Mouse (Mus musculus): ENCODE measurements around the gene Gm9125. TPM values are rescaled to one million over a fixed set of nuclear protein-coding genes. Genes with fewer than 3 reads are reported as not detected.
A peak's percentile ranks its signal among the peaks of the same experiment; 100 is the strongest.
"Not testable (repeated sequence)": the region's sequence is repeated elsewhere in the genome, so short reads cannot be mapped to it uniquely, and the experiment has no call there.

Gm9125 gene
- not detected in 2 replicates for polyA plus RNA-seq (2015; fragmentation: Nextera tagmentation; extraction: Ambion mirVana)

GRCm38 (mm10) chr3:94054785-94055184, at the start of gene Gm9125:
Gene Gm9125, minus strand, starts transcription at chr3:94054885.
- H3K4me2 ChIP-seq; ATAC-seq (ENCODE audit: insufficient read depth, low FRiP score, low read depth); H3K9ac ChIP-seq; H3K4me3 ChIP-seq (replicated peaks); H3K36me3 ChIP-seq; H3K27me3 ChIP-seq (replicated peaks); H3K4me1 ChIP-seq; H3K27ac ChIP-seq; H3K9me3 ChIP-seq: not testable (repeated sequence)
- 70% methylated on average over 2 of the region's 3 CpGs for whole genome bisulfite sequencing

GRCm38 (mm10) chr3:94072544-94072943, 17.9 kb upstream of the Gm9125 start, which contains the start of gene Gm10697:
Gene Gm10697, minus strand, starts transcription at chr3:94072644.
- not testable (repeated sequence) for H3K4me1 ChIP-seq; H3K4me3 ChIP-seq (replicated peaks); ATAC-seq (ENCODE audit: insufficient read depth, low FRiP score, low read depth); H3K4me2 ChIP-seq; H3K36me3 ChIP-seq; H3K27me3 ChIP-seq (replicated peaks); H3K27ac ChIP-seq; H3K9me3 ChIP-seq; H3K9ac ChIP-seq
- 64% methylated on average over 1 of the region's 3 CpGs for WGBS

- H3K27ac ChIP-seq; H3K36me3 ChIP-seq; H3K4me2 ChIP-seq; H3K27me3 ChIP-seq (replicated peaks); H3K9ac ChIP-seq; H3K4me3 ChIP-seq (replicated peaks); H3K9me3 ChIP-seq; H3K4me1 ChIP-seq: not testable (repeated sequence)
- peak; percentile 27; the same call in 1 of the 2 replicates for ATAC-seq (ENCODE audit: insufficient read depth, low FRiP score, low read depth)
- WGBS = 33% methylated on average over 1 of the region's 5 CpGs
Measured at GRCm38 (mm10) chr3:94049566-94050121, 5.0 kb downstream of the Gm9125 start.

- not testable (repeated sequence) for H3K4me3 ChIP-seq (replicated peaks); H3K27ac ChIP-seq; H3K4me2 ChIP-seq; H3K4me1 ChIP-seq; H3K36me3 ChIP-seq; H3K27me3 ChIP-seq (replicated peaks); ATAC-seq (ENCODE audit: insufficient read depth, low FRiP score, low read depth); H3K9me3 ChIP-seq; H3K9ac ChIP-seq
- 76% methylated on average over 1 of the region's 1 CpGs for WGBS
Measured at GRCm38 (mm10) chr3:94038241-94038640, 16.4 kb downstream of the Gm9125 start.

GRCm38 (mm10) chr3:94034400-94034799, 20.3 kb downstream of the Gm9125 start:
- 91% methylated on average over 18 of the region's 18 CpGs for WGBS
- not testable (repeated sequence) for H3K4me1 ChIP-seq; ATAC-seq (ENCODE audit: insufficient read depth, low FRiP score, low read depth); H3K4me3 ChIP-seq (replicated peaks); H3K27ac ChIP-seq; H3K4me2 ChIP-seq; H3K27me3 ChIP-seq (replicated peaks); H3K36me3 ChIP-seq; H3K9ac ChIP-seq; H3K9me3 ChIP-seq

Other genes starting within 250 kb of the Gm9125 start
- gene Tdpoz3, start 228.9 kb downstream of the Gm9125 start, polyA plus RNA-seq (2015; fragmentation: Nextera tagmentation; extraction: Ambion mirVana) = not detected in 2 replicates
- gene Gm9117, start 111.3 kb downstream of the Gm9125 start, polyA plus RNA-seq (2015; fragmentation: Nextera tagmentation; extraction: Ambion mirVana) = 0.09 TPM in 1 of 2 replicates, not detected in the other
- not detected in 2 replicates for gene Tdpoz5, start 93.6 kb downstream of the Gm9125 start, polyA plus RNA-seq (2015; fragmentation: Nextera tagmentation; extraction: Ambion mirVana)
- not detected in 2 replicates for gene Gm10697, start 17.8 kb upstream of the Gm9125 start, polyA plus RNA-seq (2015; fragmentation: Nextera tagmentation; extraction: Ambion mirVana)
- gene Gm10696, start 123.3 kb upstream of the Gm9125 start, polyA plus RNA-seq (2015; fragmentation: Nextera tagmentation; extraction: Ambion mirVana) = not detected in 2 replicates
- not detected in 2 replicates for gene Gm5286, start 141.8 kb upstream of the Gm9125 start, polyA plus RNA-seq (2015; fragmentation: Nextera tagmentation; extraction: Ambion mirVana)
- not detected in 2 replicates for gene Gm4778, start 209.2 kb upstream of the Gm9125 start, polyA plus RNA-seq (2015; fragmentation: Nextera tagmentation; extraction: Ambion mirVana)